Mouse (Mus musculus) CH12.LX (cell line): ENCODE measurements around the gene Ttc30a2. TPM values are rescaled to one million over a fixed set of nuclear protein-coding genes. Genes with fewer than 3 reads are reported as not detected.

Experiments used
- DNase-seq: peaks from one replicate; pipeline ENCODE4 v3.0.0-alpha.2; 2013; ENCODE audit errors: extremely low read depth
- H3K27ac ChIP-seq: 2 replicates; pipeline ENCODE4 v1.5.1; 2012; ENCODE audit warnings: low read depth, mild to moderate bottlenecking, control low read depth, moderate library complexity; ENCODE audit not compliant: insufficient read depth
- H3K27me3 ChIP-seq: replicated peaks from 2 replicates; pipeline ENCODE3; 2012; ENCODE audit warnings: inconsistent platforms
- H3K36me3 ChIP-seq, 2 experiments: replicated peaks in 1 of 2; 2 replicates each; pipeline versions ENCODE3 to v1.6.1; 2012; ENCODE audit warnings: inconsistent platforms in 1 of 2, low read length in 1 of 2, mild to moderate bottlenecking in 1 of 2, mixed read lengths in 1 of 2, moderate library complexity in 1 of 2; ENCODE audit not compliant: control insufficient read depth in 1 of 2, insufficient read depth in 1 of 2
- H3K4me1 ChIP-seq, 2 experiments: 2 replicates each; pipeline ENCODE4 v1.6.1; 2012; ENCODE audit warnings: inconsistent platforms in 1 of 2, moderate library complexity in 1 of 2; ENCODE audit not compliant: insufficient read depth in 2 of 2, control insufficient read depth in 1 of 2
- H3K4me2 ChIP-seq: 2 replicates; pipeline ENCODE4 v1.6.1; 2012; ENCODE audit warnings: low read depth, mild to moderate bottlenecking, control low read depth; ENCODE audit not compliant: poor library complexity, insufficient read depth, severe bottlenecking
- H3K4me3 ChIP-seq, 3 experiments: fragments of 150-350 bp in 1 of 3; sonication (generic) in 1 of 3; replicated peaks in 1 of 3; 2 replicates each; pipeline versions ENCODE3 to v1.5.1; 2011 to 2012; ENCODE audit warnings: low read depth in 2 of 3, low read length in 2 of 3, mild to moderate bottlenecking in 2 of 3, moderate library complexity in 2 of 3, control low read depth in 1 of 3, improper control_type of control experiment in 1 of 3, inconsistent platforms in 1 of 3, mixed read lengths in 1 of 3; ENCODE audit not compliant: poor library complexity in 1 of 3
- H3K79me2 ChIP-seq: replicated peaks from 2 replicates; pipeline ENCODE4 v1.6.1; 2012; ENCODE audit warnings: mild to moderate bottlenecking, moderate library complexity; ENCODE audit not compliant: control insufficient read depth, poor library complexity, insufficient read depth, severe bottlenecking; ENCODE audit errors: extremely low read depth
- H3K9ac ChIP-seq: 2 replicates; pipeline ENCODE4 v1.6.1; 2012; ENCODE audit warnings: low read depth, mild to moderate bottlenecking, control low read depth, moderate library complexity; ENCODE audit not compliant: insufficient read depth
- H3K9me3 ChIP-seq: replicated peaks from 2 replicates; pipeline ENCODE3; 2012; ENCODE audit warnings: low read length, inconsistent platforms, mixed read lengths
- BHLHE40 ChIP-seq: IDR thresholded peaks from 2 replicates; pipeline ENCODE4 v1.6.1; 2011; ENCODE audit warnings: mild to moderate bottlenecking, low read depth, low read length, improper control_type of control experiment
- CHD2 ChIP-seq: IDR thresholded peaks from 2 replicates; pipeline ENCODE4 v1.6.1; 2011; ENCODE audit warnings: low read length, improper control_type of control experiment
- CTCF ChIP-seq, 2 experiments: IDR thresholded peaks in 1 of 2; conservative IDR thresholded peaks in 1 of 2; 2 replicates each; pipeline ENCODE4 v1.5.1; 2011 to 2012; ENCODE audit warnings: low read depth in 2 of 2, low read length in 2 of 2, improper control_type of control experiment in 1 of 2, inconsistent platforms in 1 of 2, mild to moderate bottlenecking in 1 of 2, moderate library complexity in 1 of 2
- ELF1 ChIP-seq: IDR thresholded peaks from 2 replicates; pipeline ENCODE4 v1.6.1; 2014; ENCODE audit warnings: low read depth, mild to moderate bottlenecking, inconsistent platforms, low read length, improper control_type of control experiment
- EP300 ChIP-seq: IDR thresholded peaks from 2 replicates; pipeline ENCODE4 v1.6.1; 2011; ENCODE audit warnings: low read length, improper control_type of control experiment
- ETS1 ChIP-seq: conservative IDR thresholded peaks from 2 replicates; pipeline ENCODE4 v1.6.1; 2012; ENCODE audit warnings: low read depth, mild to moderate bottlenecking, inconsistent platforms, low read length, improper control_type of control experiment, moderate library complexity
- HCFC1 ChIP-seq: IDR thresholded peaks from 2 replicates; pipeline ENCODE4 v1.6.1; 2012; ENCODE audit warnings: low read depth, mild to moderate bottlenecking, inconsistent platforms, low read length, improper control_type of control experiment
- IRF4 ChIP-seq: IDR thresholded peaks from 2 replicates; pipeline ENCODE4 v1.6.1; 2014; ENCODE audit warnings: low read depth, mild to moderate bottlenecking, inconsistent platforms, low read length, improper control_type of control experiment
- JUN ChIP-seq: IDR thresholded peaks from 2 replicates; pipeline ENCODE4 v1.6.1; 2011; ENCODE audit warnings: low read depth, mild to moderate bottlenecking, low read length, improper control_type of control experiment, moderate library complexity; ENCODE audit not compliant: insufficient read depth
- KAT2A ChIP-seq: IDR thresholded peaks from 2 replicates; pipeline ENCODE4 v1.6.1; 2012; ENCODE audit warnings: low read length, improper control_type of control experiment, inconsistent platforms; ENCODE audit not compliant: insufficient replicate concordance
- MAX ChIP-seq: IDR thresholded peaks from 2 replicates; pipeline ENCODE4 v1.6.1; 2011; ENCODE audit warnings: low read length, improper control_type of control experiment
- MAZ ChIP-seq: IDR thresholded peaks from 2 replicates; pipeline ENCODE4 v1.6.1; 2012; ENCODE audit warnings: low read depth, mild to moderate bottlenecking, inconsistent platforms, low read length, improper control_type of control experiment, moderate library complexity
- MEF2A ChIP-seq: IDR thresholded peaks from 2 replicates; pipeline ENCODE4 v1.6.1; 2014; ENCODE audit warnings: low read depth, mild to moderate bottlenecking, inconsistent platforms, low read length, improper control_type of control experiment, borderline replicate concordance
- NELFE ChIP-seq: IDR thresholded peaks from 2 replicates; pipeline ENCODE4 v1.6.1; 2011; ENCODE audit warnings: low read depth, low read length, improper control_type of control experiment
- NRF1 ChIP-seq: IDR thresholded peaks from 2 replicates; pipeline ENCODE4 v1.6.1; 2014; ENCODE audit warnings: low read depth, mild to moderate bottlenecking, inconsistent platforms, low read length, improper control_type of control experiment, moderate library complexity
- PAX5 ChIP-seq: IDR thresholded peaks from 2 replicates; pipeline ENCODE4 v1.6.1; 2012; ENCODE audit warnings: low read length, inconsistent platforms, mixed read lengths
- POLR2A ChIP-seq: IDR thresholded peaks from 2 replicates; pipeline ENCODE4 v1.6.1; 2011; ENCODE audit warnings: low read depth, mild to moderate bottlenecking, improper control_type of control experiment, low read length
- POLR2AphosphoS2 ChIP-seq: IDR thresholded peaks from 2 replicates; pipeline ENCODE4 v1.6.1; 2011; ENCODE audit warnings: low read depth, low read length, improper control_type of control experiment
- RAD21 ChIP-seq: IDR thresholded peaks from 2 replicates; pipeline ENCODE4 v1.6.1; 2011; ENCODE audit warnings: low read depth, mild to moderate bottlenecking, low read length, improper control_type of control experiment, moderate library complexity
- RCOR1 ChIP-seq: conservative IDR thresholded peaks from 2 replicates; pipeline ENCODE4 v1.6.1; 2012; ENCODE audit warnings: low read depth, mild to moderate bottlenecking, inconsistent platforms, low read length, improper control_type of control experiment
- SIN3A ChIP-seq: IDR thresholded peaks from 2 replicates; pipeline ENCODE4 v1.6.1; 2012; ENCODE audit warnings: low read length, improper control_type of control experiment, inconsistent platforms
- SMC3 ChIP-seq: IDR thresholded peaks from 2 replicates; pipeline ENCODE4 v1.6.1; 2011; ENCODE audit warnings: low read depth, low read length, improper control_type of control experiment
- TBP ChIP-seq: conservative IDR thresholded peaks from 2 replicates; pipeline ENCODE4 v1.6.1; 2011; ENCODE audit warnings: low read depth, low read length, improper control_type of control experiment
- TCF12 ChIP-seq: IDR thresholded peaks from 2 replicates; pipeline ENCODE4 v1.6.1; 2014; ENCODE audit warnings: low read depth, mild to moderate bottlenecking, inconsistent platforms, low read length, improper control_type of control experiment
- UBTF ChIP-seq: IDR thresholded peaks from 2 replicates; pipeline ENCODE4 v1.6.1; 2012; ENCODE audit warnings: low read depth, mild to moderate bottlenecking, inconsistent platforms, low read length, improper control_type of control experiment, moderate library complexity
- ZC3H11A ChIP-seq: IDR thresholded peaks from 2 replicates; pipeline ENCODE4 v1.6.1; 2012; ENCODE audit warnings: low read depth, mild to moderate bottlenecking, inconsistent platforms, low read length, improper control_type of control experiment
- ZKSCAN1 ChIP-seq: IDR thresholded peaks from 2 replicates; pipeline ENCODE4 v1.6.1; 2012; ENCODE audit warnings: low read depth, inconsistent platforms, low read length, improper control_type of control experiment, borderline replicate concordance
- ZMIZ1 ChIP-seq: IDR thresholded peaks from 2 replicates; pipeline ENCODE4 v1.6.1; 2012; ENCODE audit warnings: low read depth, mild to moderate bottlenecking, inconsistent platforms, low read length, improper control_type of control experiment
- ZNF384 ChIP-seq: IDR thresholded peaks from 2 replicates; pipeline ENCODE4 v1.6.1; 2012; ENCODE audit warnings: low read depth, low read length, improper control_type of control experiment, inconsistent platforms
- dilution Hi-C: fragments of 300-500 bp; cut with MboI; formaldehyde crosslinking; loops from 2 replicates; pipeline ENCODE4 v1.14.3; 2020; ENCODE audit warnings: low sequenced_read_pairs; ENCODE audit not compliant: extremely low pct_unique_long_range_greater_than_20kb, extremely low pct_ligation_motif_present
- in situ Hi-C: fragments of 300-500 bp; cut with MboI; formaldehyde crosslinking; loops from 3 replicates; pipeline ENCODE4 v1.14.3; 2019; ENCODE audit warnings: low sequenced_read_pairs, low pct_ligation_motif_present, low pct_unique_long_range_greater_than_20kb, mixed read lengths
- polyA plus RNA-seq: library from polyadenylated mRNA; unstranded; fragments of >175 nt; gene quantifications from 2 replicates; pipeline ENCODE4 v1.2.1, GENCODE M21; 2012; ENCODE audit warnings: low read depth; ENCODE audit not compliant: insufficient read length
- total RNA-seq, 2 experiments: library from RNA; depleted of rRNA; stranded (reverse); fragments of 300-350 nt in 1 of 2; fragments of >200 nt in 1 of 2; gene quantifications; 2 replicates each; pipeline ENCODE4 v1.2.3; 2012 to 2014

The Ttc30a2 gene
- total and polyA plus RNA-seq, 3 experiments: not detected

DNA sequence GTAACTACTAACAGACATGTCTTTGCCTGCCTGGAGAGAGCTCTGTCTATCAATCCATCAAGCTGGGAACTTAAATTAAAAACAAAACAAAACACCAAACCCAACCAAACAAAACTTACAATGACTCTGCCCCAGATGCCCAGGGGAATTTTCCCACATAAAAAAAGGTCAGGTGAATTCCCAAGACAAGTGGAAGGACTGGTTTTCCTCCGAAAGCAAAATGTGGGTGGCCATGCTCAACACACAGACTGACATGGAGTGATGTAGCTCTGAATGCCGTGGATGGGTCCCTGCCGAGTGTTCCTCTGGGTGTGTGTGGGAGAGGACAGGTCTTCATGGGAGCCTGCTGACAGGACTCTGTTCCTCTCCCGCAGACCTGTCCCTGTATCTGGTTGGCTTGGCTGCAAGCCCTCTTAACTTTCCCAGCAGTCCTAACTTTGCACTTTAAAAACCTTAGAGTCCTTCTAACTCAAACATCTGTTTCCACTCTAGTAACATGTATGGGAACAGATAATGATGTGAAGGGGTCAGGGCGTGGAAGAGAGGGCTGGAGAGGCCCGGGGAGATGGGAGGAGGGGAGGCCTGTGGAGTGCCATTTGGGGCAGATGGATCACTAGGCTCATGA, 13.7 kb upstream of the Ttc30a2 start:
- H3K9me3 ChIP-seq: no peaks in the 10 kb centered on the region
- no peak overlapping the region for H3K27ac ChIP-seq
- peak overlapping the region; percentile 87 for H3K4me2 ChIP-seq
- H3K36me3 ChIP-seq: no peaks in the 10 kb centered on the region
- no peak for DNase-seq
- in situ Hi-C loops (no loop called here), dilution Hi-C loops (no loop called here)
- H3K4me1 ChIP-seq: peaks cover 12 to 47% of the 10 kb centered on the region in 2 experiments
- H3K79me2 ChIP-seq: no peaks in the 10 kb centered on the region
- no peak overlapping the region for H3K4me3 ChIP-seq
- H3K9ac ChIP-seq: peak overlapping the region; percentile 49; the same call in 1 of the 2 replicates
- no peaks in the 10 kb centered on the region for H3K27me3 ChIP-seq
- TF ChIP-seq BHLHE40: no peak
- TF ChIP-seq IRF4: no peak
- no peak for TF ChIP-seq HCFC1
- TF ChIP-seq POLR2AphosphoS2: no peak
- TF ChIP-seq POLR2A: no peak
- no peak for TF ChIP-seq SMC3
- TF ChIP-seq KAT2A: no peak
- TF ChIP-seq ZKSCAN1: no peak
- TF ChIP-seq ZMIZ1: no peak
- TF ChIP-seq MEF2A: no peak
- TF ChIP-seq UBTF: no peak
- no peak for TF ChIP-seq JUN
- TF ChIP-seq SIN3A: no peak
- no peak for TF ChIP-seq ELF1
- TF ChIP-seq TBP: no peak
- TF ChIP-seq, all 38 proteins: peak for 0

DNA sequence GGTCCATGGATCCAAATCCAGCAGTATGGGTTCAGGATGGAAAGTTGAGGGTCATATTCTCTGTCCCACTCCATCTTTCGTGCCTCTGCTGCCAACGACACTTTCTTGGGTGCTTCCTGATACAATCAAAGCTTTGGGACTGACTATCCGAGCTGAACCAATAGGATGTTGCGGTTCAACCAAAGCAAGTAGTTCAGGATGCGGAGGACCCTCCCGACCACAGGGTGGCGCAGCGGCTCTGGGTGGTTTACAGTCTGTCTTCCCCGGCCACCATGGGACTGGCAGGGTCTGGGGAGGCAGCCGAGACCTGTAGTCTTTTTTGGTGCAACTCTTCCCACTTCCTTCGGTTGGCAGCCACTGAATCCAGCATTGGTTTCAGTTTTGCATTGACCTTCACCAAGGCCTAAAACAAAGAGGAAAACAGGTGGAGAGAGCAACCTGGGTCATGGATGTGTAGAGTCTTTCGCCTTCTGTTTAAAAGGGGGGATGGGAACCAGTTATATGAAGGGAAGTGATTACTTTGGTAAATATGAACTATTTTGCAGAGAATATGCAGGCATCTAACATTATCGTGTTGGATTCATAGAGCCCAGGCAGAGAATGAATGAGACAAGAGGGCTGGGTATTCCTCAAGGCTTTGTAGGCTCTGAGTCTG, 13.0 kb upstream of the Ttc30a2 start:
- peak; percentile 83 for DNase-seq
- H3K27me3 ChIP-seq: no peaks in the 10 kb centered on the region
- H3K4me3 ChIP-seq: peak overlapping the region; percentile 34 to 45 (median 45)
- no peaks in the 10 kb centered on the region for H3K79me2 ChIP-seq
- H3K27ac ChIP-seq: no peak overlapping the region
- H3K9ac ChIP-seq: peak overlapping the region; percentile 49
- in situ Hi-C loops: no loop called here
- no peaks in the 10 kb centered on the region for H3K9me3 ChIP-seq
- H3K36me3 ChIP-seq: no peaks in the 10 kb centered on the region
- dilution Hi-C loops: no loop called here
- peak overlapping the region; percentile 87 for H3K4me2 ChIP-seq
- H3K4me1 ChIP-seq: peaks cover 12 to 47% of the 10 kb centered on the region in 2 experiments
- TF ChIP-seq CTCF (conservative IDR thresholded peaks at IDR 0.05 in 1 of 2, IDR thresholded peaks at IDR 0.05 in 1 of 2; ENCODE audit: low read depth in 2 of 2, low read length in 2 of 2) (peak; percentile 58 to 90), ZNF384 (peak; percentile 31; the same call in 1 of the 2 replicates), CHD2 (peak; percentile 61; the same call in 1 of the 2 replicates), POLR2A (peak; percentile 41; the same call in 1 of the 2 replicates), JUN (no peak), MAX (peak; percentile 66; the same call in 1 of the 2 replicates), TCF12 (peak; percentile 65), HCFC1 (peak; percentile 60), RAD21 (peak; percentile 74), NRF1 (no peak), ETS1 (0 out of 2 replicates have a peak, but pooled peaks have one; percentile 16), NELFE (peak; percentile 77), ZC3H11A (peak; percentile 33), SIN3A (peak; percentile 70), RCOR1 (0 out of 2 replicates have a peak, but pooled peaks have one; percentile 36), KAT2A (0 out of 2 replicates have a peak, but pooled peaks have one; percentile 52), MAZ (peak; percentile 50; the same call in 1 of the 2 replicates), MEF2A (peak; percentile 66), EP300 (no peak; the same call in 1 of the 2 replicates), PAX5 (no peak), IRF4 (peak; percentile 77)
